Mouse (Mus musculus) gastrocnemius, postnatal 14 days (tissue): ENCODE results near the gene Taf10. TPM values are rescaled to one million over a fixed set of nuclear protein-coding genes. Genes with fewer than 3 reads are reported as not detected.
"Not testable (repeated sequence)": the region's sequence is repeated elsewhere in the genome, so short reads cannot be mapped to it uniquely, and the experiment has no call there.

Source experiments
- DNase-seq: peaks from one replicate; pipeline ENCODE4 v3.0.0; 2021; ENCODE audit warnings: mixed read lengths
- intact Hi-C: fragments of 180-260 bp; cut with DNase I; formaldehyde crosslinking; loops from one replicate; pipeline ENCODE4 v1.15.1; 2025; ENCODE audit warnings: low total_unique reads
- total RNA-seq, 2 experiments: library from RNA; stranded (reverse); gene quantifications; 2 replicates each; pipeline ENCODE4 v1.2.3; 2021

Taf10 gene
- total RNA-seq, 2 experiments from 2014 or later, result 75.4 to 76.3 TPM

DNA sequence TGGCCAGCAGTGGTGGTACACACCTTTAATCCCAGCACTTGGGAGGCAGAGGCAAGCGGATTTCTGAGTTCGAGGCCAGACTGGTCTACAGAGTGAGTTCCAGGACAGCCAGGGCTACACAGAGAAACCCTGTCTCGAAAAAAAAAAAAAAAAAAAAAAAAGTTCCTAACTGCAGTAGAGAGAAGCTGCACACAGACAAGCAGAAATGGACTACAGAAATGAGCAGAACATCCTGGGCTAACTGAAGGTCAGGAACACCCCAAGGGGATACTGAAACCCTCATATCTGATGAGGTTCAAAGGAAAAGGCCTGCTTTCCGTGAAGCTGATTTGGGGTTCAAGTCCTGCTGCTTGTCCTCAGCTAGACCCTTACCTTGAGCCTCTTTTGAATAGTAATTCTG, 8.7 kb downstream of the Taf10 start:
- intact Hi-C loops, DNase-seq: not testable (repeated sequence)

DNA sequence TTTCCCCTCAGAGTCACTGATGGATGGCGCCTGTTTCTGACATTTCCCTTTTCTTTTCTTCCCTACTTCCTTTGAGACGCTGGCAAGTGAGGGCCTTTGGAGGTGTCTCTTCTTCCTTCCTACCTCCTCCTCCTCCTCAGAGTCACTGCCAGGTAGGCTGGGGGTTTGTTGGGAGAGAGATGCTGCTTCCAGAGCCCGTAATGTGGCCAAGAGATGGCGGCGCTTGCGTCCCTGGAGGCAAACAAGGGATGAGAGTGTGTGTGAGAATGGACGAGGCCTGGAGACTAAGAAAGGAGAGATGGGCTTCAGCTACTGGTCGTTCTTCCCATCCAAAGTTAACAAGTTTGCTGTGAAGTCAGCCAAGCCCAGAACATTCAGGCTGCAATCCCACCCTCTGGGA, 9.3 kb downstream of the Taf10 start:
- DNase-seq, result no peak
- intact Hi-C loops, result no loop called here

GRCm38 (mm10) chr7:105733836-105734235, 10.3 kb downstream of the Taf10 start:
- DNase-seq, result no peak
- intact Hi-C loops, result no loop called here

GRCm38 (mm10) chr7:105728701-105729428, 15.3 kb downstream of the Taf10 start:
- no peak for DNase-seq
- intact Hi-C loops, result no loop called here

DNA sequence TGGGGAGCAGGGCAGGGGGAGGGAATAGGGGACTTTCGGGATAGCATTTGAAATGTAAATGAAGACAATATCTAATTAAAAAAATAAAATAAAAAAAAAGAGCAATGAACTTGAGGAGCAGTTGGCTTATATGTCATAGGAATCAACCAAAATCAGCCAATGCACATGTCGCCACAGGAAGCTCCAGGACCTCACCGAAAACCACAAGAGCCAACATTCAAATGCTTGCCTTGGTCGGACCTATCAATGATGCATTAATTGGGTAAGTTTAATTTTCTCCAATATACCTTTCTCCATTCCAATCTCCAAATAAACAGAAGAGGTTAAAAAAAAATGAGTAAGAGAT, 17.2 kb downstream of the Taf10 start:
- no peak for DNase-seq
- intact Hi-C loops, result loop anchor here (2.0 kb wide), 1 partner anchor 92 kb away; no protein-coding TSS in a partner anchor

- intact Hi-C loops, result loop anchor here (2.0 kb wide), 1 partner anchor 92 kb away; no protein-coding TSS in a partner anchor
These were observed 17.8 kb downstream of the Taf10 start for GRCm38 (mm10) chr7:105726144-105726979.

DNA sequence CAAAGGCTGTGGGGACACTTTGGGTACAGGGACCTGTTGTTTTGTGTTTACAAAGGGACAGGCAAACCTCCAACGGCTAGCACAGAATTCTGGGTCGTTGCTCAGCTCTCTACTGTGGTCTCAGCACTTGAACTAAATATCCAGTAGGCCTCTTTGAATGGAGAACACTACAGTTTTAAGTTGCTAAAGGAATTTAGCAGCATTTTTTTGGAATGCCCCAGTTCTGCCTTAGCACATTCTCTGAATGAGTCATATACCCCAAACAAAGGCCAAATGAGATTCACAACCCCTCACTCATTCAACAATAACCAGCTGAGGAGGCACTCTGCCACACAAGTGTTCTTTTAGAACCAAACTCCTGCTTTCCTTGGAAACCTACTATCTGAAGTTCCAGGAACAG, 22.2 kb downstream of the Taf10 start:
- DNase-seq, result no peak
- intact Hi-C loops, result no loop called here

More at GRCm38 (mm10) chr7:105726144-105726979, 17.8 kb downstream of the Taf10 start:
- no peak for DNase-seq

GRCm38 (mm10) chr7:105715366-105715765, 28.8 kb downstream of the Taf10 start:
- intact Hi-C loops, result no loop called here
- DNase-seq, result no peak

GRCm38 (mm10) chr7:105708733-105709132, 35.4 kb downstream of the Taf10 start:
- DNase-seq, result no peak
- intact Hi-C loops, result no loop called here

- intact Hi-C loops, result no loop called here
These were observed 40.3 kb downstream of the Taf10 start for GRCm38 (mm10) chr7:105703816-105704215.

GRCm38 (mm10) chr7:105703184-105703583, 41.0 kb downstream of the Taf10 start:
- DNase-seq, result no peak
- intact Hi-C loops, result no loop called here

More at GRCm38 (mm10) chr7:105703816-105704215, 40.3 kb downstream of the Taf10 start:
- DNase-seq, result no peak

DNA sequence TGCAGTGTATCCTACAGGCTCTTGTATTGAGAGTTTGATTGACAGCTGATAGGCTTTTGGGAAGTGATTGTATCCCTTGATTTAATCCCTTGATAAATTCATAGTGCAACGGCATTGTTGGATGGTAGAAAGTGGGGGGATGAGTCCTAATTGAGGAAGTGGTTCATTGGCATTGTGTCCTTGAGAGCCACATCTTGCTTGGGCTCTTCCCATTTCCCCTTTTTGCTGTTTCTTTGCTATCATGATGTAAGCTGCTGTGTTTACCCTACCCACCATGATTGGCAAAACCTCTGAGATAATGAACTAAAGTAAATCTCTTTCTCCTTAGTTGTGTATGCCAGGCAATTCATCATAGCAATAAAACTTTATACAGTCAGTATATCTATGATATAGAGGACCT, 53.3 kb downstream of the Taf10 start:
- intact Hi-C loops, result no loop called here
- DNase-seq, result no peak

Other genes with a start within 250 kb of the Taf10 start
- 10 to 100 TPM; 43.7 to 44.1 TPM for gene Smpd1, start 190.0 kb downstream of the Taf10 start, total RNA-seq
- gene Apbb1, start 162.7 kb downstream of the Taf10 start, total RNA-seq, result 10 to 100 TPM in 1 of 2 experiments, 1 to 10 TPM in 1; 8.9 to 10.1 TPM
- gene Hpx, start 144.2 kb downstream of the Taf10 start, total RNA-seq, result not detected
- 10 to 100 TPM; 14.3 to 16.4 TPM for gene Trim3, start 110.8 kb downstream of the Taf10 start, total RNA-seq
- 10 to 100 TPM; 70.3 to 72.0 TPM for gene Timm10b, start 104.3 kb downstream of the Taf10 start, total RNA-seq
- gene Arfip2, start 103.9 kb downstream of the Taf10 start, total RNA-seq, result 10 to 100 TPM; 12.2 to 14.5 TPM
- 1 to 10 TPM; 1.1 to 2.4 TPM for gene Gm45799, start 103.8 kb downstream of the Taf10 start, total RNA-seq
- under 1 TPM; 0.55 to 0.57 TPM for gene Dnhd1, start 93.5 kb downstream of the Taf10 start, total RNA-seq
- 10 to 100 TPM; 78.2 to 86.1 TPM for gene Ilk, start 7.8 kb downstream of the Taf10 start, total RNA-seq
- 10 to 100 TPM in 1 of 2 experiments, 1 to 10 TPM in 1; 7.5 to 10.7 TPM for gene Rrp8, start 7.0 kb downstream of the Taf10 start, total RNA-seq
- gene Tpp1, start 7.9 kb upstream of the Taf10 start, total RNA-seq, result 10 to 100 TPM; 30.7 to 35.0 TPM
- gene Dchs1, start 43.3 kb upstream of the Taf10 start, total RNA-seq, result 10 to 100 TPM in 1 of 2 experiments, 1 to 10 TPM in 1; 9.2 to 14.2 TPM
- 100 to 1,000 TPM; 136 to 145 TPM for gene Mrpl17, start 66.7 kb upstream of the Taf10 start, total RNA-seq
- gene Gm4070, start 209.6 kb upstream of the Taf10 start, total RNA-seq, result 1 to 10 TPM; 1.7 to 2.4 TPM